Mouse (Mus musculus) stomach, embryonic 14.5 days (tissue): ENCODE measurements around the gene Stk11. TPM values are rescaled to one million over a fixed set of nuclear protein-coding genes. Genes with fewer than 3 reads are reported as not detected.
A peak's percentile ranks its signal among the peaks of the same experiment; 100 is the strongest.

ENCODE experiments used
- ATAC-seq: fragments of 200-750 bp; cut with Nextera tagmentation; 2 replicates; pipeline ENCODE4 v1.8.0; 2017; ENCODE audit warnings: low read depth, moderate TSS enrichment; ENCODE audit not compliant: insufficient number of reproducible peaks, insufficient read depth, low FRiP score
- H3K27ac ChIP-seq: fragments of 300-500 bp; sonication (generic); 2 replicates; pipeline ENCODE4 v1.5.1; 2014; ENCODE audit warnings: mild to moderate bottlenecking, low read length, moderate library complexity, mixed read lengths
- H3K27me3 ChIP-seq: fragments of 300-500 bp; sonication (generic); 2 replicates; pipeline ENCODE4 v1.6.1; 2014; ENCODE audit warnings: low read length, control low read depth, mixed read lengths; ENCODE audit not compliant: control insufficient read depth, insufficient read depth
- H3K36me3 ChIP-seq: fragments of 300-500 bp; sonication (generic); 2 replicates; pipeline ENCODE4 v1.6.1; 2014; ENCODE audit warnings: mild to moderate bottlenecking, control low read depth, low read length, moderate library complexity, mixed read lengths; ENCODE audit not compliant: control insufficient read depth, insufficient read depth
- H3K4me1 ChIP-seq: fragments of 300-500 bp; sonication (generic); 2 replicates; pipeline ENCODE4 v1.6.1; 2014; ENCODE audit warnings: low read length, control low read depth, mixed read lengths; ENCODE audit not compliant: control insufficient read depth, insufficient read depth
- H3K4me2 ChIP-seq: fragments of 300-500 bp; sonication (generic); replicated peaks from 2 replicates; pipeline ENCODE4 v1.6.1; 2014; ENCODE audit warnings: low read depth, low read length, control low read depth
- H3K4me3 ChIP-seq: fragments of 300-500 bp; sonication (generic); 2 replicates; pipeline ENCODE4 v1.5.1; 2014; ENCODE audit warnings: low read depth, low read length, control low read depth
- H3K9ac ChIP-seq: fragments of 300-500 bp; sonication (generic); replicated peaks from 2 replicates; pipeline ENCODE4 v1.6.1; 2014; ENCODE audit warnings: low read depth, mild to moderate bottlenecking, control low read depth, low read length, moderate library complexity, mixed read lengths
- H3K9me3 ChIP-seq: fragments of 300-500 bp; sonication (generic); 2 replicates; pipeline ENCODE4 v1.6.1; 2016; ENCODE audit warnings: low read depth, low read length, control low read depth; ENCODE audit not compliant: control insufficient read depth
- WGBS: fragments of 180-500 bp; shearing (Covaris S2); extraction: QIAGEN DNeasy Blood & Tissue Kit; methylation state at CpG from one replicate; pipeline ENCODE4 v1.1.7; 2014; 5-methylcytosine and 5-hydroxymethylcytosine counted together
- polyA plus RNA-seq: library from polyadenylated mRNA; unstranded; fragments of >200 nt; fragmentation: Nextera tagmentation; extraction: Ambion mirVana; gene quantifications from 2 replicates; pipeline ENCODE4 v1.2.1, GENCODE M21; 2014

The Stk11 gene
- polyA plus RNA-seq, 1 experiment from 2014 or later = 25.2 TPM

- peaks cover 23% of the 10 kb centered on the region; the same call in 1 of the 2 replicates for H3K4me1 ChIP-seq
These were observed 24.5 kb downstream of the Stk11 start for GRCm38 (mm10) chr10:80139975-80140665.

GRCm38 (mm10) chr10:80140666-80141035 lies 25.0 kb downstream of the Stk11 start, which contains the start of gene Cbarp:
Cbarp (minus strand) TSS chr10:80140835.
- H3K27me3 ChIP-seq = 0 out of 2 replicates have a peak, but pooled peaks cover 7% of the 10 kb centered on the region
- peaks cover 22% of the 10 kb centered on the region; the same call in 1 of the 2 replicates for H3K36me3 ChIP-seq
- H3K4me3 ChIP-seq = peak within 1 kb of the TSS; percentile 66
- 69% methylated on average over 10 of the region's 10 CpGs for WGBS
- no peaks in the 10 kb centered on the region for H3K9me3 ChIP-seq
- peak within 1 kb of the TSS; percentile 88 for H3K27ac ChIP-seq
- H3K4me1 ChIP-seq = peaks cover 26% of the 10 kb centered on the region
- H3K9ac ChIP-seq = no peak within 1 kb of the TSS
- ATAC-seq = no peak
- H3K4me2 ChIP-seq = peak within 1 kb of the TSS; percentile 65

More at GRCm38 (mm10) chr10:80139975-80140665, 24.5 kb downstream of the Stk11 start:
- Histone ChIP-seq H3K36me3 (peaks cover 17% of the 10 kb centered on the region; the same call in 1 of the 2 replicates), H3K9me3 (no peaks in the 10 kb centered on the region), H3K4me2 (no peak overlapping the region), H3K9ac (no peak overlapping the region), H3K27me3 (0 out of 2 replicates have a peak, but pooled peaks cover 7% of the 10 kb centered on the region), H3K27ac (no peak overlapping the region), H3K4me3 (no peak overlapping the region)
- 73% methylated on average over 11 of the region's 11 CpGs for WGBS
- ATAC-seq = no peak

- peak overlapping the region; percentile 65 for H3K4me2 ChIP-seq
- peaks cover 27% of the 10 kb centered on the region; the same call in 1 of the 2 replicates for H3K36me3 ChIP-seq
- H3K27me3 ChIP-seq = 0 out of 2 replicates have a peak, but pooled peaks cover 7% of the 10 kb centered on the region
- H3K4me1 ChIP-seq = peaks cover 32% of the 10 kb centered on the region
- under 1% methylated on average over 29 of the region's 29 CpGs for WGBS
- no peak overlapping the region for H3K9ac ChIP-seq
- H3K9me3 ChIP-seq = no peaks in the 10 kb centered on the region
- ATAC-seq = peak; percentile 67
- H3K27ac ChIP-seq = peak overlapping the region; percentile 88
- peak overlapping the region; percentile 66 for H3K4me3 ChIP-seq
These were observed 25.6 kb downstream of the Stk11 start for GRCm38 (mm10) chr10:80141243-80141642.

GRCm38 (mm10) chr10:80141786-80142529 lies 26.4 kb downstream of the Stk11 start:
- WGBS = under 1% methylated on average over 43 of the region's 43 CpGs
- Histone ChIP-seq H3K4me1 (peaks cover 37% of the 10 kb centered on the region), H3K4me2 (peak overlapping the region; percentile 65), H3K36me3 (peaks cover 27% of the 10 kb centered on the region; the same call in 1 of the 2 replicates), H3K27me3 (0 out of 2 replicates have a peak, but pooled peaks cover 3% of the 10 kb centered on the region), H3K27ac (peak overlapping the region; percentile 80), H3K9ac (peak overlapping the region; percentile 76), H3K4me3 (peak overlapping the region; percentile 66), H3K9me3 (no peaks in the 10 kb centered on the region)
- peak; percentile 88 for ATAC-seq

GRCm38 (mm10) chr10:80142530-80142925 lies 26.9 kb downstream of the Stk11 start:
- Histone ChIP-seq H3K9me3 (no peaks in the 10 kb centered on the region), H3K9ac (peak overlapping the region; percentile 76), H3K4me2 (peak overlapping the region; percentile 65), H3K27ac (peak overlapping the region; percentile 80), H3K27me3 (no peaks in the 10 kb centered on the region), H3K4me3 (peak overlapping the region; percentile 66), H3K36me3 (peaks cover 27% of the 10 kb centered on the region; the same call in 1 of the 2 replicates), H3K4me1 (peaks cover 37% of the 10 kb centered on the region)
- ATAC-seq = no peak
- WGBS = under 1% methylated on average over 15 of the region's 15 CpGs

- Histone ChIP-seq H3K4me1 (peaks cover 33% of the 10 kb centered on the region), H3K9ac (no peak overlapping the region; the same call in 1 of the 2 replicates), H3K9me3 (no peaks in the 10 kb centered on the region), H3K36me3 (peaks cover 27% of the 10 kb centered on the region; the same call in 1 of the 2 replicates), H3K4me2 (no peak overlapping the region), H3K27me3 (no peaks in the 10 kb centered on the region), H3K4me3 (no peak overlapping the region), H3K27ac (no peak overlapping the region)
- 93% methylated on average over 7 of the region's 7 CpGs for whole genome bisulfite sequencing
- no peak for ATAC-seq
These were observed 28.1 kb downstream of the Stk11 start for GRCm38 (mm10) chr10:80143664-80144063.

- Histone ChIP-seq H3K4me1 (peaks cover 33% of the 10 kb centered on the region), H3K9ac (no peak overlapping the region)
These were observed 28.6 kb downstream of the Stk11 start for GRCm38 (mm10) chr10:80144159-80144558.

More at GRCm38 (mm10) chr10:80144159-80144558, 28.6 kb downstream of the Stk11 start:
- 90% methylated on average over 12 of the region's 12 CpGs for WGBS
- no peak overlapping the region for H3K4me3 ChIP-seq
- no peak overlapping the region for H3K4me2 ChIP-seq
- no peak overlapping the region for H3K27ac ChIP-seq
- H3K36me3 ChIP-seq = peaks cover 27% of the 10 kb centered on the region; the same call in 1 of the 2 replicates
- no peak for ATAC-seq
- no peaks in the 10 kb centered on the region for H3K27me3 ChIP-seq
- no peaks in the 10 kb centered on the region for H3K9me3 ChIP-seq
